Mouse (Mus musculus) CH12.LX (cell line): ENCODE data around the gene Stau1.

Experiments
- BHLHE40 ChIP-seq: IDR thresholded peaks from 2 replicates; pipeline ENCODE4 v1.6.1; 2011; ENCODE audit warnings: mild to moderate bottlenecking, low read depth, low read length, improper control_type of control experiment
- CHD2 ChIP-seq: IDR thresholded peaks from 2 replicates; pipeline ENCODE4 v1.6.1; 2011; ENCODE audit warnings: low read length, improper control_type of control experiment
- CTCF ChIP-seq, 2 experiments: IDR thresholded peaks in 1 of 2; conservative IDR thresholded peaks in 1 of 2; 2 replicates each; pipeline ENCODE4 v1.5.1; 2011 to 2012; ENCODE audit warnings: low read depth in 2 of 2, low read length in 2 of 2, improper control_type of control experiment in 1 of 2, inconsistent platforms in 1 of 2, mild to moderate bottlenecking in 1 of 2, moderate library complexity in 1 of 2
- EP300 ChIP-seq: IDR thresholded peaks from 2 replicates; pipeline ENCODE4 v1.6.1; 2011; ENCODE audit warnings: low read length, improper control_type of control experiment
- GABPA ChIP-seq: IDR thresholded peaks from 2 replicates; pipeline ENCODE4 v1.6.1; 2012; ENCODE audit warnings: low read depth, low read length, improper control_type of control experiment, inconsistent platforms; ENCODE audit not compliant: insufficient replicate concordance
- JUND ChIP-seq: conservative IDR thresholded peaks from 2 replicates; pipeline ENCODE4 v1.6.1; 2011; ENCODE audit warnings: low read depth, low read length, improper control_type of control experiment
- KAT2A ChIP-seq: IDR thresholded peaks from 2 replicates; pipeline ENCODE4 v1.6.1; 2012; ENCODE audit warnings: low read length, improper control_type of control experiment, inconsistent platforms; ENCODE audit not compliant: insufficient replicate concordance
- POLR2A ChIP-seq: IDR thresholded peaks from 2 replicates; pipeline ENCODE4 v1.6.1; 2011; ENCODE audit warnings: low read depth, mild to moderate bottlenecking, improper control_type of control experiment, low read length
- UBTF ChIP-seq: IDR thresholded peaks from 2 replicates; pipeline ENCODE4 v1.6.1; 2012; ENCODE audit warnings: low read depth, mild to moderate bottlenecking, inconsistent platforms, low read length, improper control_type of control experiment, moderate library complexity

DNA sequence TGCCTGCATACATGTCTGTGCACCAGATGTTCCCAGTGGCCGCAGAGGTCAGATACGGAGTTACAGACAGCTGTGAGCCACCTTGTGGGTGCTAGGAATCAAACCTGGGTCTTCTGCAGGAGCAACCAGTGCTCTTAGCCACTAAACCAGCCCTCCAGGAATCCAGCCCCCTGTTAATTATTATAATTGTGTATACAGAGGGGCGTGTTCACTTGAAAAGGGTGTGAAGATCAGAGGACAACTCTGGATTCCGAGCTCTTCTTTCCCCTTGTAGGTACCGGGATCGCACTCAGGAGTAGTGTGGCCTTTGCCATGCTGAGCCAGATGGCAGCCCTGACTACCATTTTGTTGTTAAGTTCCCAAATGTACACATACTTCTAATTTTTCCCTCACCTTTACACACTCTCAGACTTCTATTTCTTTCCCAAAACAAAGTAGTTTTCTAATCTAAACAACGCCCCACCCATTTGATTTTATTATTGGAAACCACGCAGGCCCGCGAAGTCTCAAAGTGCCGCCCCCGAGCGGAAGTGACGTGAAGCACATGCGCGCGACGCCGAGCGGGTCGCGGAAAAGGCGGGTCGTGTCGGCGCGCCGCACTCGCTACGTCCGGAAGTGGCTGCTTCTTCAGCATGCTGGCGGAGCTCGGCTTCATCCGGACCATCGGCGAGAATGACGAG is 18.7 kb upstream of the Stau1 start, which contains the start of gene Ddx27:
- TF ChIP-seq KAT2A (peak; percentile 83; the same call in 1 of the 2 replicates), CTCF (conservative IDR thresholded peaks at IDR 0.05 in 1 of 2, IDR thresholded peaks at IDR 0.05 in 1 of 2; ENCODE audit: low read depth in 2 of 2, low read length in 2 of 2) (0 out of 4 replicates have a peak, but pooled peaks of 1 of the 2 experiments have one; percentile 26), JUND (no peak), POLR2A (peak; percentile 92), BHLHE40 (no peak), UBTF (no peak), EP300 (no peak), GABPA (no peak; the same call in 1 of the 2 replicates), CHD2 (no peak)
